Mouse (Mus musculus) thymus, adult 2 months (tissue): Measurements from ENCODE around the gene Ttc7b.

Experiments used
- CTCF ChIP-seq: fragments of 200-500 bp; IDR thresholded peaks from 2 replicates; pipeline ENCODE4 v1.5.1; 2012; ENCODE audit warnings: mild to moderate bottlenecking, control low read depth, low read length, moderate library complexity, borderline replicate concordance; ENCODE audit not compliant: control insufficient read depth, poor library complexity, insufficient read depth; ENCODE audit errors: extremely low read depth
- POLR2A ChIP-seq: fragments of 200-500 bp; IDR thresholded peaks from 2 replicates; pipeline ENCODE4 v1.6.1; 2012; ENCODE audit warnings: mild to moderate bottlenecking, low read length, control low read depth, moderate library complexity; ENCODE audit not compliant: control insufficient read depth, poor library complexity, insufficient read depth; ENCODE audit errors: extremely low read depth

DNA sequence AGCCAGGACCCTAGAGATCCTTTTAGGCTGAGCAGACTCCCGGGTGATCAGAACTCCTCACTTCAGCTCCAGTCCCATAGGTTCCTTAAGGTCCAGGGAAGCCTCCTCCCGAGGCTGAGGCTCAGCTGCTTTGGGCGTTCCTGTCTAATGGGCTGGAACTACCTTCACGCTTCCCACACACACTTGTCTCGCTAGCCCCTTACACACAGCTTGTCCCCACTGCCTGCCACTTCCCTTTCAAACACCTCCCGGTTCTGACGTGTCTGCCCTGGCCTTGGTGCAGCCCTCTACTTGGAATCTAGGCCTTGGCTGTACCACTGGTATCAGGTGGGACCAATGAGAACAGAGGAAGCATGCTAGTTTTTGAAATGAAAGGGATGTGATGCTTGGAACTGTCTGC, 38.4 kb downstream of the Ttc7b start:
- TF ChIP-seq CTCF (no peak), POLR2A (no peak)
